Mouse (Mus musculus): ENCODE results near the gene Acbd4.

DNA sequence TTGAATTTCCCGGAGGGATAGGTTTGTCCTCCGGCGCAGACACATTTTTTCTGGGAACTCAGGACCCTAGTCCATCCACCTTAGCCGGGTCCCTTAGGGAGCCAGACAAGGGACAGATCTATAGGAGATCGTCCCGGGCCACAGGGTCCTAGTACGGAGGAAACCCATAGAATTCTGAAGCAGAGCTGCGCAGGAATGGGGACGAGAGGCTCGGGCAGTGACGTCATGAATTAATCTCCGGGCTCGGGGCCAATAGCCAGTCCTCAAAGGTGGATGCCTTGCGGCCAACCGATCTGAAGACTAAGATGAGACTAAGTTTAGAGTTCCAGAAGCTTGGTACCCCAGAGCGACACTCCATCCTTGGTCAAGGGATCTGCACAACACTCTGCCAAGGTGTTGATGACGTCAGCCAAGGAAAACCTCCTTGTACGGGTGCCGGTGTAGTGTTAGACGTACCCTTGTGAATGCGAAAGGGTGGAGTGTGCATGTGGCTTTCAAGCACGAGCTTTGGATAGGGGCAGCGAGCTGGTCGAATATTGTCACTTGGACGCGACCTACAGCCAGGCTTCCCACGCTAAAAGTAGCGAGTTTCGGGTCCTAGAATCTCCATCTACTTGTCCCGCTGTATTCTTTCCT is 502 bp downstream of the Acbd4 start:
- TF ChIP-seq EP300 (optimal IDR thresholded peaks at IDR 0.05) (no peak), CTCF (IDR thresholded peaks at IDR 0.05; ENCODE audit: low read depth) (no peak)

Measured in stomach, postnatal 0 days (tissue).